Mouse (Mus musculus): Measurements from ENCODE around the gene Fras1.
A peak's percentile ranks its signal among the peaks of the same experiment; 100 is the strongest.

The Fras1 gene

GRCm38 (mm10) chr5:96682777-96683176 is 309.0 kb downstream of the Fras1 start:
- no peak for DNase-seq (ENCODE audit: low spot score in 2 of 2)

- peak; percentile 2 to 4 for DNase-seq (ENCODE audit: low spot score in 2 of 2)
These were observed 315.1 kb downstream of the Fras1 start for GRCm38 (mm10) chr5:96688885-96689284.

GRCm38 (mm10) chr5:96698972-96699371 is 325.2 kb downstream of the Fras1 start:
- DNase-seq (ENCODE audit: low spot score in 2 of 2), result no peak

GRCm38 (mm10) chr5:96702706-96703625 is 329.2 kb downstream of the Fras1 start:
- no peak for DNase-seq (ENCODE audit: low spot score in 2 of 2)

- no peak for DNase-seq (ENCODE audit: low spot score in 2 of 2)
These were observed 334.8 kb downstream of the Fras1 start for GRCm38 (mm10) chr5:96708515-96708914.

- no peak for DNase-seq (ENCODE audit: low spot score in 2 of 2)
These were observed 338.4 kb downstream of the Fras1 start for GRCm38 (mm10) chr5:96712089-96712684.

GRCm38 (mm10) chr5:96712799-96713198 is 339.0 kb downstream of the Fras1 start:
- no peak for DNase-seq (ENCODE audit: low spot score in 2 of 2)

GRCm38 (mm10) chr5:96716273-96717034 is 342.7 kb downstream of the Fras1 start:
- DNase-seq (ENCODE audit: low spot score in 2 of 2), result no peak

GRCm38 (mm10) chr5:96717690-96718089 is 343.9 kb downstream of the Fras1 start:
- DNase-seq (ENCODE audit: low spot score in 2 of 2), result no peak

- DNase-seq (ENCODE audit: low spot score in 2 of 2), result no peak
These were observed 344.8 kb downstream of the Fras1 start for GRCm38 (mm10) chr5:96718601-96719000.

GRCm38 (mm10) chr5:96719221-96719620 is 345.5 kb downstream of the Fras1 start:
- DNase-seq (ENCODE audit: low spot score in 2 of 2), result no peak

- no peak for DNase-seq (ENCODE audit: low spot score in 2 of 2)
These were observed 348.9 kb downstream of the Fras1 start for GRCm38 (mm10) chr5:96722690-96723089.

GRCm38 (mm10) chr5:96739138-96739878 is 365.6 kb downstream of the Fras1 start:
- DNase-seq (ENCODE audit: low spot score in 2 of 2), result no peak

- peak in 1 of 2 experiments; percentile 2 for DNase-seq (ENCODE audit: low spot score in 2 of 2)
These were observed 373.6 kb downstream of the Fras1 start for GRCm38 (mm10) chr5:96747195-96747984.

GRCm38 (mm10) chr5:96757615-96758014 is 383.9 kb downstream of the Fras1 start:
- no peak for DNase-seq (ENCODE audit: low spot score in 2 of 2)

GRCm38 (mm10) chr5:96762021-96762420 is 388.3 kb downstream of the Fras1 start:
- no peak for DNase-seq (ENCODE audit: low spot score in 2 of 2)

- peak in 1 of 2 experiments; percentile 24 for DNase-seq (ENCODE audit: low spot score in 2 of 2)
These were observed 395.2 kb downstream of the Fras1 start for GRCm38 (mm10) chr5:96768846-96769471.

GRCm38 (mm10) chr5:96783506-96784288 is 409.9 kb downstream of the Fras1 start:
- no peak for DNase-seq (ENCODE audit: low spot score in 2 of 2)

GRCm38 (mm10) chr5:96785096-96785495 is 411.3 kb downstream of the Fras1 start:
- no peak for DNase-seq (ENCODE audit: low spot score in 2 of 2)
